Mouse (Mus musculus) CH12.LX (cell line): ENCODE data around the gene Rdh16f2.

Experiments used
- CTCF ChIP-seq, 2 experiments: IDR thresholded peaks in 1 of 2; conservative IDR thresholded peaks in 1 of 2; 2 replicates each; pipeline ENCODE4 v1.5.1; 2011 to 2012; ENCODE audit warnings: low read depth in 2 of 2, low read length in 2 of 2, improper control_type of control experiment in 1 of 2, inconsistent platforms in 1 of 2, mild to moderate bottlenecking in 1 of 2, moderate library complexity in 1 of 2
- E2F4 ChIP-seq: IDR thresholded peaks from 2 replicates; pipeline ENCODE4 v1.6.1; 2011; ENCODE audit warnings: low read depth, low read length, improper control_type of control experiment; ENCODE audit not compliant: insufficient replicate concordance
- MAX ChIP-seq: IDR thresholded peaks from 2 replicates; pipeline ENCODE4 v1.6.1; 2011; ENCODE audit warnings: low read length, improper control_type of control experiment
- POLR2A ChIP-seq: IDR thresholded peaks from 2 replicates; pipeline ENCODE4 v1.6.1; 2011; ENCODE audit warnings: low read depth, mild to moderate bottlenecking, improper control_type of control experiment, low read length
- POLR2AphosphoS2 ChIP-seq: IDR thresholded peaks from 2 replicates; pipeline ENCODE4 v1.6.1; 2011; ENCODE audit warnings: low read depth, low read length, improper control_type of control experiment
- USF1 ChIP-seq: IDR thresholded peaks from 2 replicates; pipeline ENCODE4 v1.6.1; 2014; ENCODE audit warnings: low read depth, mild to moderate bottlenecking, inconsistent platforms, low read length, improper control_type of control experiment
- USF2 ChIP-seq: conservative IDR thresholded peaks from 2 replicates; pipeline ENCODE4 v1.6.1; 2011; ENCODE audit warnings: low read depth, low read length, improper control_type of control experiment

GRCm38 (mm10) chr10:127904718-127905446 lies 38.6 kb downstream of the Rdh16f2 start:
- TF ChIP-seq POLR2A: no peak
- TF ChIP-seq CTCF (conservative IDR thresholded peaks at IDR 0.05 in 1 of 2, IDR thresholded peaks at IDR 0.05 in 1 of 2; ENCODE audit: low read depth in 2 of 2, low read length in 2 of 2): no peak
- TF ChIP-seq MAX: no peak
- no peak for TF ChIP-seq USF2
- no peak for TF ChIP-seq E2F4
- TF ChIP-seq POLR2AphosphoS2: no peak
- TF ChIP-seq USF1: no peak
